Mouse (Mus musculus): ENCODE data around the gene Gm10428.
"Not testable (repeated sequence)": the region's sequence is repeated elsewhere in the genome, so short reads cannot be mapped to it uniquely, and the experiment has no call there.

Gm10428 gene

GRCm38 (mm10) chr11:62752780-62753179 lies at the start of gene Gm10428:
Gene Gm10428 (plus strand): TSS chr11:62753100.
- no peak for DNase-seq (ENCODE audit: low read depth)

- DNase-seq (ENCODE audit: low read depth) = no peak
Observed at GRCm38 (mm10) chr11:62706141-62706540, 46.8 kb upstream of the Gm10428 start.

- DNase-seq (ENCODE audit: low read depth) = no peak
Observed at GRCm38 (mm10) chr11:62708252-62708651, 44.6 kb upstream of the Gm10428 start.

GRCm38 (mm10) chr11:62710657-62711056 lies 42.2 kb upstream of the Gm10428 start:
- DNase-seq (ENCODE audit: low read depth) = no peak

DNA sequence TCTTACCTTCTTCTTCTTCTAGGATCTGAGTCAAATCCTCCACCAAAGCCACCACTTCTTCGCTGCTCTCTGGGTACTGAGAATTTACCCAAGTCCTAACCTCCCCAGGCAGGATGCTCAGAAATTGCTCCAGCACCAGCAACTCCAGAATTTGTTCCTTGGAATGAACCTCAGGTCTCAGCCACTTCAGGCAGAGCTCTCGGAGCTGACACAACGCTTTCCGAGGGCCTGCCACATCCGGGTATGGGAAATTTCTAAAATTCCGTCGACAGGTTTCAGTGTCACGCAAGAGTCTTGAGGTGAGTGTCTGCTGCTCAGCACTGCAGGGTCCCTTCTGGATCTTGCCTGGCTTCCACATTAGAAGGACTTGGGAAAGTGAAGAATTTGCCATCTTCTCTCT lies 24.6 kb upstream of the Gm10428 start:
- no peak for DNase-seq (ENCODE audit: low read depth)

DNA sequence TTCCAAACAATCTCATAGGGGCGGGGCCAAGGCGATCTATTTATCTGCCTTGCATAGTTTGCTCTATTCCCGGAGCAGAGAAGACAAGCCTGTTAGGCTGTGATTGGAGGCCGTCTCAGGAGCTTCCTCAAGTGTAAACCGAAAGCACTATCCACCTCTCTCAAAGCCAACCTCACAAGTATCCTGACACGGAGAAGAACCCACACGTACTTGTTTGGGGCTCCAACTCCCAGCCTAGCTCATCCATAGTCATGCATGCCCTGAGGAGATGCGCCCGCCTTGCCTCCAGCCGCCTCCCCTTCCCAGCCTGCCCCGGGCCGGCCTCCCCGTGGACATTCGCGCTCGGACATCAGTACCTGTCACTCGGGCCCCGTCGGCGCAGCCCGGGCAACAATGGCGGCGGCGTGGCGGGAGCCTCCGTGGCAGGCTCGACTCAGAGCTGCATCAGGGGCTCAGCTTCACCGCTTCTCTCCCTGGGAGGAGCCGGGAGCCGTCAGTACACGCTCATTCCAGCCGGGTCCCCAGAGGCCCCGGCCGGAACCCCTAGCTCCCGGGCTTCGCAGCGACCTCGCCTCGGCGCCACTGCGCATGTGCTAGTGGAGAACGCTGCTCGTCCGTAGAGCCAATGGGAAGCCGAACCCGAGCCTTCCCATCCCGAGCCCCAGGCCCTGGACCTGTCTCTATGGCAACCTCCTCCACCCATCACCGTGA lies 21.4 kb upstream of the Gm10428 start, which contains the start of gene Zfp287:
Gene Zfp287 (minus strand): TSS at position 595 of the 711 bp plus-strand sequence.
- DNase-seq (ENCODE audit: low read depth) = peak; percentile 36

DNA sequence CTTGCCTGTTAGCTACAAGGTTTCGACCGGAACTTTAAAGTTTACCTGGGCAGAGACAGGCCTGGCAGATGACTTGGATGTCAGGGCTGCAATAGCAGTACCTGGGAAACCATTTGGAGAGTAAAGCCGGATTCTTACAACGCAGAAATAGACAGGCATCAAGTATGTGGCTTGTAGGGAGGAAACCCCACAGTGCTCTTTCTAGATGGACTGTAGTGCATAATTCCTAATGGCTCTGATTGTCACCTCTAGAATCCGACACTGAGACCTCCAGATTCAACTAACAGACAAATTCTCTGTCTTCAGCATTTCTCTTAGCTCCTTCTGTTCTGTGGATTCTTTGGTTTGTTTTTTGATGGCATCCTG lies 20.9 kb upstream of the Gm10428 start:
- DNase-seq (ENCODE audit: low read depth) = no peak

- DNase-seq (ENCODE audit: low read depth) = no peak
Observed at GRCm38 (mm10) chr11:62732665-62733064, 20.2 kb upstream of the Gm10428 start.

- no peak for DNase-seq (ENCODE audit: low read depth)
Observed at GRCm38 (mm10) chr11:62741186-62741585, 11.7 kb upstream of the Gm10428 start.

- no peak for DNase-seq (ENCODE audit: low read depth)
Observed at GRCm38 (mm10) chr11:62742261-62742957, 10.5 kb upstream of the Gm10428 start.

GRCm38 (mm10) chr11:62744103-62744502 lies 8.8 kb upstream of the Gm10428 start:
- DNase-seq (ENCODE audit: low read depth) = peak; percentile 51

- DNase-seq (ENCODE audit: low read depth) = no peak
Observed at GRCm38 (mm10) chr11:62746001-62746533, 6.8 kb upstream of the Gm10428 start.

GRCm38 (mm10) chr11:62747227-62747626 lies 5.7 kb upstream of the Gm10428 start:
- no peak for DNase-seq (ENCODE audit: low read depth)

- DNase-seq (ENCODE audit: low read depth) = no peak
Observed at GRCm38 (mm10) chr11:62748062-62748461, 4.8 kb upstream of the Gm10428 start.

DNA sequence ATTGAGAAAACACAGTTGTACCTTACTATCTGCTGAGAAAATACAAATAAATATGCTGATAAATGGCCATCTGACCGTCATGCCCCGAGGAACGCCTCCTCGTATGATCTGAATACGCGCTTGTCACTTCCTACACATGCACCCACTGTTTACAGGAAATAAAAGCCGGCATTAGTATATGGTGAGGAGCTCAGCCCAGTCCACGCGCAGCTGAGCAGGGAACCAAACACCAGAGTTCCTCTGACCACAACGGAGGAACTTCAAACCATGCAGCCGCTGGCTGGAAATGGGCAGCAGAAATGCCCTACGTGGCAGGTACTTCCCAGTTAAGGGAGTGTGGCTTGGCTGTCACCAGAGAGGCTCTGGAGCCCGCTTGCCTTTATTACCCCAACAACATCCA lies 3.5 kb upstream of the Gm10428 start:
- DNase-seq (ENCODE audit: low read depth) = not testable (repeated sequence)

DNA sequence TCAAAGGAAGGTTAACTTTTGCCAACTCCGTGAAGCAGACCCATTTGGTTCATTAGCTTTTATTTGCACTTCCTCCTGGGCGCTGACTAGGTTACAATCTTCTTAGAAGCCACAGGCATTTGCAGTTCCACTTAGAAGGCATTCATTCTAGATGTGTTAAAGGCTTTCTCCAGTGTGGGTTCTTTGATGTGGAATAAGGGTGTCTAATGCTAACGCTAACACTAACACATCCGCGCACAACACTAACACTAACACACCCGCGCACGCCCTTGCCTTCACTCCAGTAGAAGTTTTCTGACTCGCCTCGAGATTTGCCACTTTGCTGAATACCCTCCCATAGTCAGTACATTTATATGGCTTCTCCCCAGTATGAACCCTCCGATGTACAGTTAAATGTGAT lies 709 bp upstream of the Gm10428 start:
- DNase-seq (ENCODE audit: low read depth) = no peak

GRCm38 (mm10) chr11:62756456-62757142 lies 3.7 kb downstream of the Gm10428 start:
- peak; percentile 81 for DNase-seq (ENCODE audit: low read depth)

GRCm38 (mm10) chr11:62757143-62757507 lies 4.2 kb downstream of the Gm10428 start:
- no peak for DNase-seq (ENCODE audit: low read depth)

GRCm38 (mm10) chr11:62757906-62758305 lies 5.0 kb downstream of the Gm10428 start:
- DNase-seq (ENCODE audit: low read depth) = no peak

DNA sequence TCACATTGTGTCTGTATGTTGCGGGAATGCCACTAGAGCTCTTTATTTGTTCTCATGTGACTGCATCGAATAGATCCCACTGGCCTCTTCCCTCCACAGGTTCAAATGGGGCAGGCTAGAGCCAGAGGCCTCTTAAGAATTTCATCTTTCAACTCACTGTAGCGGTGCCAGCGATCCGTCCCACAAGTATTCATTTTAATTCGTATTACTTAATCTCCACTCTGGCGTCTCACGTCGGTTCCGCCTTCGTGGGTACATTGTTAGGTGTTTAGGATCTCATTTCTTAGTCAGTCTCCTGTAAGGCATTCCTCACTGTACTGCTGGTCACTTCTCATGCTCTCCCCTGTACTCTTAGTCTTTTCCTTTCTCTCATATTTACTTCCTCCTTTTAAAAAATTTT lies 5.6 kb downstream of the Gm10428 start:
- no peak for DNase-seq (ENCODE audit: low read depth)

GRCm38 (mm10) chr11:62760755-62761457 lies 8.0 kb downstream of the Gm10428 start:
- no peak for DNase-seq (ENCODE audit: low read depth)

DNA sequence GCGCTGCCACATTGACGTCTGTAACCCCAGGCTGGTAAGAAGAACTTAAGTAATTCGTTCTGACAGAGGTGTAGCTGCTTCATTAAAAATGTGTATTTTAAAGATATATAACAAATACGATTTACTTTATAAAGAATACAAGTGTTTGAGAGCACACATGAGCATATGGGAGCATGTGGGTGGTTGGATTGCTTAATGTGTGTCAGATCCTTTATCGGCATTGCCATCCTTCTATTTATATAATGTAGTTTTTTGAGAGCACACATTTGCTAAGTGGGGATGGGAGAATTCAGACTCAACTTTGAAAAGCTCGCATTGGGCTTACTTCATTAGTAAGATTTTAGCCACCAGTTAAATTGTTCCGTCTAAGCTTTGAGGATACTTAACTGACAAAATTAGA lies 23.6 kb downstream of the Gm10428 start:
- DNase-seq (ENCODE audit: low read depth) = no peak

All from c-Kit-positive CD71-negative TER-119-negative erythroid progenitor cells, embryonic 14.5 days (primary cell).